9 mouse cellular contexts compared by ENCODE assay signal in genomic region chr5:143253881-143254486, GRCm38 (mm10). TPM values are rescaled to one million over a fixed set of nuclear protein-coding genes. Genes with fewer than 3 reads are reported as not detected.
DNase-seq lines count a peak whose midpoint lies in the region; ATAC-seq lines count a peak whose summit lies in the region.
"Had no signal": no experiment of that assay in that cellular context is flagged by ENCODE, and none has a peak within 500 bp of the region (broad histone marks: within the 10 kb centered on the region; RNA-seq: fewer than 3 reads in every experiment).

No protein-coding gene starts in this region.

- no peak overlapping the region for H3K27ac ChIP-seq in forebrain, embryonic 12.5 days
- H3K27ac ChIP-seq in liver, embryonic 12.5 days, result no peak overlapping the region
- no peak overlapping the region for H3K27ac ChIP-seq in stomach, embryonic 14.5 days (ENCODE audit: low read length)

- H3K9ac ChIP-seq in forebrain, embryonic 12.5 days, result peak overlapping the region; percentile 44
- H3K9ac ChIP-seq in liver, embryonic 12.5 days, result 0 out of 2 replicates have a peak overlapping the region, but pooled peaks have one; percentile 0
- 0 out of 2 replicates have a peak overlapping the region, but pooled peaks have one; percentile 10 for H3K9ac ChIP-seq in stomach, embryonic 14.5 days (replicated peaks; ENCODE audit: low read depth, low read length)

- H3K4me1 ChIP-seq in forebrain, embryonic 12.5 days, result peaks cover 20% of the 10 kb centered on the region
- H3K4me1 ChIP-seq in liver, embryonic 12.5 days, result peaks cover 19% of the 10 kb centered on the region
- H3K4me1 ChIP-seq in stomach, embryonic 14.5 days (ENCODE audit: control insufficient read depth, insufficient read depth, low read length), result 0 out of 2 replicates have a peak, but pooled peaks cover 8% of the 10 kb centered on the region

- H3K4me3 ChIP-seq in forebrain, embryonic 12.5 days (replicated peaks), result peak overlapping the region; percentile 40
- peak overlapping the region; percentile 41 for H3K4me3 ChIP-seq in liver, embryonic 12.5 days
- peak overlapping the region; percentile 30 for H3K4me3 ChIP-seq in stomach, embryonic 14.5 days (ENCODE audit: low read depth, low read length)

- DNase-seq in heart, postnatal 4 days, result peak; percentile 12
- DNase-seq in heart, adult 8-10 months (ENCODE audit: low spot score), result no peak
- DNase-seq in brain, adult 2 months (ENCODE audit: low read depth, low spot score), result peak; percentile 79
- no peak for DNase-seq in frontal cortex, postnatal 14 days (ENCODE audit: low spot score in 2 of 2)

- H3K9me3 ChIP-seq in forebrain, embryonic 12.5 days, result no peaks in the 10 kb centered on the region
- no peaks in the 10 kb centered on the region for H3K9me3 ChIP-seq in liver, embryonic 12.5 days (replicated peaks)
- H3K9me3 ChIP-seq in stomach, embryonic 14.5 days (ENCODE audit: control insufficient read depth, low read depth, low read length), result no peaks in the 10 kb centered on the region

- ATAC-seq in forebrain, embryonic 12.5 days (ENCODE audit: low FRiP score), result peak; percentile 51; the same call in 1 of the 2 replicates
- ATAC-seq in liver, embryonic 12.5 days, result no peak
- ATAC-seq in stomach, embryonic 14.5 days (ENCODE audit: insufficient number of reproducible peaks, insufficient read depth, low FRiP score, low read depth), result peak; percentile 39; the same call in 1 of the 2 replicates
- ATAC-seq in megakaryocyte-erythroid progenitor cell, adult 5-6 weeks (replicated peaks; ENCODE audit: low FRiP score, low TSS enrichment, poor library complexity, severe bottlenecking), result no peak

- peaks cover 76% of the 10 kb centered on the region for H3K36me3 ChIP-seq in forebrain, embryonic 12.5 days (replicated peaks)
- H3K36me3 ChIP-seq in liver, embryonic 12.5 days, result no peaks in the 10 kb centered on the region
- H3K36me3 ChIP-seq in stomach, embryonic 14.5 days (ENCODE audit: control insufficient read depth, insufficient read depth, low read length), result peaks cover 4% of the 10 kb centered on the region; the same call in 1 of the 2 replicates

- 3% methylated on average over 71 of the region's 81 CpGs for WGBS in forebrain, embryonic 12.5 days
- 6% methylated on average over 72 of the region's 81 CpGs for WGBS in liver, embryonic 12.5 days (ENCODE audit: insufficient replicate concordance)
- 8% methylated on average over 81 of the region's 81 CpGs for WGBS in stomach, embryonic 14.5 days

- H3K27me3 ChIP-seq in forebrain, embryonic 12.5 days, result peaks cover 78% of the 10 kb centered on the region
- H3K27me3 ChIP-seq in liver, embryonic 12.5 days (replicated peaks), result peaks cover 90% of the 10 kb centered on the region
- peaks cover 56% of the 10 kb centered on the region for H3K27me3 ChIP-seq in stomach, embryonic 14.5 days (ENCODE audit: control insufficient read depth, insufficient read depth, low read length)

- peak overlapping the region; percentile 61 for H3K4me2 ChIP-seq in forebrain, embryonic 12.5 days
- H3K4me2 ChIP-seq in liver, embryonic 12.5 days, result peak overlapping the region; percentile 59
- peak overlapping the region; percentile 72 for H3K4me2 ChIP-seq in stomach, embryonic 14.5 days (replicated peaks; ENCODE audit: low read depth, low read length)

RNA-seq across cellular contexts. Expression of gene Zfp316, which starts 15.8 kb away (rescaled TPM):
- 1 to 10 TPM; 5.1 to 6.2 TPM for total RNA-seq in heart, postnatal 4 days (2021)
- total RNA-seq in heart, adult 8-10 months (2022), result 1 to 10 TPM; 5.1 to 6.4 (median 5.5) TPM
- 13.2 and 13.9 TPM in 2 replicates for polyA plus RNA-seq in forebrain, embryonic 12.5 days (2016; fragmentation: Nextera tagmentation; extraction: Ambion mirVana)
- polyA plus RNA-seq in liver, embryonic 12.5 days (2016; fragmentation: Nextera tagmentation; extraction: Ambion mirVana), result 0.78 and 1.0 TPM in 2 replicates
- 1.5 and 1.7 TPM in 2 replicates for polyA plus RNA-seq in stomach, embryonic 14.5 days (2014; fragmentation: Nextera tagmentation; extraction: Ambion mirVana)
- total RNA-seq in megakaryocyte-erythroid progenitor cell, adult 5-6 weeks (2014; fragmentation: Nextera tagmentation), result 3.5 and 4.4 TPM in 2 replicates
- 2.8 and 3.7 TPM in 2 replicates for total RNA-seq in megakaryocyte-erythroid progenitor cell, adult 5-6 weeks (2017)

RNA-seq across cellular contexts. Expression of gene Zfp12, which starts 19.0 kb away (rescaled TPM):
- total RNA-seq in heart, postnatal 4 days (2021), result 10 to 100 TPM; 10.4 to 10.8 TPM
- 1 to 10 TPM; 8.7 to 9.6 (median 9.2) TPM for total RNA-seq in heart, adult 8-10 months (2022)
- polyA plus RNA-seq in forebrain, embryonic 12.5 days (2016; fragmentation: Nextera tagmentation; extraction: Ambion mirVana), result 28.5 and 29.1 TPM in 2 replicates
- 5.5 TPM in 2 replicates for polyA plus RNA-seq in liver, embryonic 12.5 days (2016; fragmentation: Nextera tagmentation; extraction: Ambion mirVana)
- 15.9 and 19.3 TPM in 2 replicates for polyA plus RNA-seq in stomach, embryonic 14.5 days (2014; fragmentation: Nextera tagmentation; extraction: Ambion mirVana)
- total RNA-seq in megakaryocyte-erythroid progenitor cell, adult 5-6 weeks (2014; fragmentation: Nextera tagmentation), result 12.6 and 15.6 TPM in 2 replicates
- total RNA-seq in megakaryocyte-erythroid progenitor cell, adult 5-6 weeks (2017), result 10.6 and 17.4 TPM in 2 replicates

RNA-seq across cellular contexts. Expression of gene Spdye4a, which starts 27.3 kb away (rescaled TPM):
- total RNA-seq in heart, postnatal 4 days (2021), result not detected
- not detected for total RNA-seq in heart, adult 8-10 months (2022)
- polyA plus RNA-seq in forebrain, embryonic 12.5 days (2016; fragmentation: Nextera tagmentation; extraction: Ambion mirVana), result not detected in 2 replicates
- polyA plus RNA-seq in liver, embryonic 12.5 days (2016; fragmentation: Nextera tagmentation; extraction: Ambion mirVana), result not detected in 2 replicates
- not detected in 2 replicates for polyA plus RNA-seq in stomach, embryonic 14.5 days (2014; fragmentation: Nextera tagmentation; extraction: Ambion mirVana)
- not detected in 2 replicates for total RNA-seq in megakaryocyte-erythroid progenitor cell, adult 5-6 weeks (2014; fragmentation: Nextera tagmentation)
- total RNA-seq in megakaryocyte-erythroid progenitor cell, adult 5-6 weeks (2017), result not detected in 2 replicates
- total RNA-seq: left cerebral cortex, adult 8-10 months had no signal

RNA-seq across cellular contexts. Expression of gene Zfp853, which starts 39.4 kb away (rescaled TPM):
- total RNA-seq in heart, postnatal 4 days (2021), result under 1 TPM; 0.31 to 0.47 TPM
- under 1 TPM in 1 of 4 experiments, not detected in 3; 0.12 TPM for total RNA-seq in heart, adult 8-10 months (2022)
- 0.09 TPM in 1 of 2 replicates, not detected in the other for polyA plus RNA-seq in forebrain, embryonic 12.5 days (2016; fragmentation: Nextera tagmentation; extraction: Ambion mirVana)
- not detected in 2 replicates for polyA plus RNA-seq in liver, embryonic 12.5 days (2016; fragmentation: Nextera tagmentation; extraction: Ambion mirVana)
- 0.12 and 0.24 TPM in 2 replicates for polyA plus RNA-seq in stomach, embryonic 14.5 days (2014; fragmentation: Nextera tagmentation; extraction: Ambion mirVana)
- not detected in 2 replicates for total RNA-seq in megakaryocyte-erythroid progenitor cell, adult 5-6 weeks (2014; fragmentation: Nextera tagmentation)
- not detected in 2 replicates for total RNA-seq in megakaryocyte-erythroid progenitor cell, adult 5-6 weeks (2017)

Comparison
In these comparisons a context has a peak if more than half of its experiments do, and no peak if none do; other contexts are left out.
1. DNase-seq: peak in heart, postnatal 4 days (single experiment) and brain, adult 2 months (single experiment); none in heart, adult 8-10 months (single experiment) and frontal cortex, postnatal 14 days (0 of 2).
2. ATAC-seq: peak in forebrain, embryonic 12.5 days (single experiment) and stomach, embryonic 14.5 days (single experiment); none in liver, embryonic 12.5 days (single experiment) and megakaryocyte-erythroid progenitor cell, adult 5-6 weeks (single experiment).
3. Peak in every context shown above with its lines, with median percentiles within 50 percentile points of each other: H3K4me2 ChIP-seq, H3K4me3 ChIP-seq and H3K9ac ChIP-seq.